Mouse (Mus musculus): Measurements from ENCODE around the gene Nrm.
A peak's percentile ranks its signal among the peaks of the same experiment; 100 is the strongest.

The Nrm gene

GRCm38 (mm10) chr17:35905587-35905986 is 44.5 kb downstream of the Nrm start:
- no peak for DNase-seq (ENCODE audit: low spot score)

GRCm38 (mm10) chr17:35907609-35908008 is 46.5 kb downstream of the Nrm start:
- DNase-seq (ENCODE audit: low spot score): no peak

- DNase-seq (ENCODE audit: low spot score): no peak
Observed at GRCm38 (mm10) chr17:35909186-35909918, 48.2 kb downstream of the Nrm start.

GRCm38 (mm10) chr17:35909919-35910369 is 48.8 kb downstream of the Nrm start, which contains the start of gene Atat1:
TSS of gene Atat1 (minus strand) at chr17:35910075.
- DNase-seq (ENCODE audit: low spot score): peak; percentile 96

- DNase-seq (ENCODE audit: low spot score): no peak
Observed at GRCm38 (mm10) chr17:35914975-35915374, 53.9 kb downstream of the Nrm start.

Measured in retina, embryonic 14.5 days (tissue).